Mouse (Mus musculus): Measurements from ENCODE around the gene Smarca4. TPM values are rescaled to one million over a fixed set of nuclear protein-coding genes. Genes with fewer than 3 reads are reported as not detected.

Smarca4 gene
- polyA plus RNA-seq, 1 experiment: 56.6 TPM

GRCm38 (mm10) chr9:21752252-21752792 is 136.4 kb downstream of the Smarca4 start:
- DNase-seq (ENCODE audit: low spot score): no peak

Other genes with a start within 250 kb of the Smarca4 start
- 43.9 and 48.5 TPM in 2 replicates for gene Ilf3, start 248.3 kb upstream of the Smarca4 start, polyA plus RNA-seq (2012; rRNA removed)
- 32.2 and 38.8 TPM in 2 replicates for gene Qtrt1, start 204.3 kb upstream of the Smarca4 start, polyA plus RNA-seq (2012; rRNA removed)
- 76.4 and 91.4 TPM in 2 replicates for gene Dnm2, start 191.3 kb upstream of the Smarca4 start, polyA plus RNA-seq (2012; rRNA removed)
- gene Tmed1, start 105.9 kb upstream of the Smarca4 start, polyA plus RNA-seq (2012; rRNA removed): 32.2 and 36.4 TPM in 2 replicates
- 5.5 and 5.7 TPM in 2 replicates for gene AB124611, start 90.0 kb upstream of the Smarca4 start, polyA plus RNA-seq (2012; rRNA removed)
- gene Carm1, start 69.3 kb upstream of the Smarca4 start, polyA plus RNA-seq (2012; rRNA removed): 36.1 and 50.3 TPM in 2 replicates
- gene Timm29, start 23.4 kb upstream of the Smarca4 start, polyA plus RNA-seq (2012; rRNA removed): 30.5 and 32.5 TPM in 2 replicates
- 29.9 and 33.8 TPM in 2 replicates for gene Yipf2, start 23.3 kb upstream of the Smarca4 start, polyA plus RNA-seq (2012; rRNA removed)
- gene Ldlr, start 107.3 kb downstream of the Smarca4 start, polyA plus RNA-seq (2012; rRNA removed): 29.2 and 35.7 TPM in 2 replicates
- gene Spc24, start 144.1 kb downstream of the Smarca4 start, polyA plus RNA-seq (2012; rRNA removed): 2.4 and 3.0 TPM in 2 replicates
- 44.6 and 77.0 TPM in 2 replicates for gene Kank2, start 182.6 kb downstream of the Smarca4 start, polyA plus RNA-seq (2012; rRNA removed)
- gene Angptl8, start 219.3 kb downstream of the Smarca4 start, polyA plus RNA-seq (2012; rRNA removed): 1.2 and 2.0 TPM in 2 replicates
- 89.2 and 102 TPM in 2 replicates for gene Dock6, start 236.5 kb downstream of the Smarca4 start, polyA plus RNA-seq (2012; rRNA removed)